Mouse (Mus musculus): ENCODE results near the gene Xlr.
"Not testable (repeated sequence)": the region's sequence is repeated elsewhere in the genome, so short reads cannot be mapped to it uniquely, and the experiment has no call there.

The Xlr gene

DNA sequence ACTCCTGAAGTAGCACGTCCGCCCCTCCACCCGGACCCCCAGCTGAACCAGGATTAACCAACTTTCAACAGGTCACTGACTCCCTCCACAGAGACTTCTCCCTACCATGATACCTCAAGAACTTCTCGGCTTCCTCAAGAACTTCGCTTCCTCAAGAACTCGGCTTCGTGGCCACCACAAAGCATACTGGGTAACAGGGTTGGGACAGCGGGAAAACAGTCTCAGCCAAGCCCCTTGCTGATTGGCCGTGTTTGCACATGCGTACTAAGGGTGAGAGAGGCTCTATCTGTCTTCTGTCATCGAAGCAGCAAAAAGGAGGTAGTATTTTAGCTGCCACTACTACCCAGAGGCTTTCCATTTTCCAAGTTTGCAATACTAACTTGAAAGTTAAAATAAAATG, at the start of gene Xlr:
Gene Xlr (minus strand): TSS at position 188 of the 400 bp plus-strand sequence.
- not testable (repeated sequence) for DNase-seq

- DNase-seq, result no peak
Observed at GRCm38 (mm10) chrX:53799074-53799473, 1.6 kb upstream of the Xlr start.

DNA sequence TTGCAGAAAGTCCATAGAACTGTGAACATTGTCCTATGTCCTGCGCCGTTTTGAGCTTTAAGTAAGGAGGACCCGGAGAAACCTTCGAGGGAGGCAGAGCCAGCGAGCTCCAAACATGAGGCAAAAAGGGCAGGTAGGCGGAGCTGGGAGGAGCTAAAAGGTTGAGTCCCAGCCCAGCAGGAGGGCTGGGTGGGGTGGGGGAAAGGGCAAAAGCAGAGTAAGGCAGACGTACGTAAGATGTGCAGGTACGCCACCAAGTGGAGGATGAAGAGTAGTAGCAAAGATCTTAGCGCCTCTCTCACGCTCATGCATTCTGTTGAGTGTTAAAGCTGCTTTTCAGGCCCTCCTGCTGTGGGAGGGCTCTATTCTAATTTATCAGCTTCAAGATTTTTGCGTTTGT, 21.2 kb downstream of the Xlr start, which contains the start of gene Zfp36l3:
Gene Zfp36l3 (minus strand): TSS at position 119 of the 400 bp plus-strand sequence.
- no peak for DNase-seq

- no peak for DNase-seq
Observed at GRCm38 (mm10) chrX:53757736-53758135, 39.8 kb downstream of the Xlr start, which contains the start of gene 1700013H16Rik. TSS of gene 1700013H16Rik (minus strand) at chrX:53757831.

GRCm38 (mm10) chrX:53752851-53753250, 44.7 kb downstream of the Xlr start:
- DNase-seq, result no peak

- no peak for DNase-seq
Observed at GRCm38 (mm10) chrX:53728967-53729366, 68.5 kb downstream of the Xlr start.

Data from cerebellum, adult 9-11 months (tissue).